In the genomic region with DNA sequence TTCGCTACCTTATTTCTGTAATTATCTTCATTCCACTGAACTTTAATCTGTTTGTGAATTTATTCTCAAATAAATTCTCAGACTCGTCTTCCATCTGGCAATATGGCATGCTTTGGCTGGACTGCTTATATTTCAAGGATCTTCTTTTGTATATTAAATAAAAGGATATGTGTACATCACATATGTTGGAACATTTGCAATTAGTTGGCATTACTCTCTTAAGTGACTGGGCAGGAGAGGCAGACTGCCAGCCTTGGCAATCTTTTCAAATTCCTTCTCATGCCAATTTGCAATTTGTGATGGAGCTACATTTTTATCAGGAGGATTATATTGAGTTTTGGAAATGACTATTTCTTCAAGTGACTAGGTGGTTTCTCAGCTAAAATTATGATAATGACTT, we compare ENCODE assay signal across 15 mouse cellular contexts.
"Had no signal": no experiment of that assay in that cellular context is flagged by ENCODE, and none has a peak within 500 bp of the region (broad histone marks: within the 10 kb centered on the region; RNA-seq: fewer than 3 reads in every experiment).

No protein-coding gene starts in this region.

- H3K4me2 ChIP-seq: limb, embryonic 13.5 days; midbrain, embryonic 13.5 days; neural tube, embryonic 15.5 days; stomach, embryonic 15.5 days had no signal

- H3K9me3 ChIP-seq: limb, embryonic 13.5 days; midbrain, embryonic 13.5 days; neural tube, embryonic 15.5 days; stomach, embryonic 15.5 days had no signal

- H3K9ac ChIP-seq: limb, embryonic 13.5 days; liver, embryonic 14.5 days; midbrain, embryonic 13.5 days; neural tube, embryonic 15.5 days; stomach, embryonic 15.5 days had no signal

- H3K4me1 ChIP-seq: limb, embryonic 13.5 days; midbrain, embryonic 13.5 days; stomach, embryonic 15.5 days had no signal

- H3K4me3 ChIP-seq: layer of hippocampus, adult 2 months; limb, embryonic 13.5 days; midbrain, embryonic 13.5 days; myocyte; neural tube, embryonic 15.5 days; stomach, embryonic 15.5 days had no signal

- H3K27ac ChIP-seq: kidney, postnatal 0 days; layer of hippocampus, adult 2 months; limb, embryonic 13.5 days; liver, embryonic 14.5 days; midbrain, embryonic 13.5 days; neural tube, embryonic 15.5 days; stomach, embryonic 15.5 days had no signal

- H3K27me3 ChIP-seq: limb, embryonic 13.5 days; midbrain, embryonic 13.5 days; neural tube, embryonic 15.5 days; stomach, embryonic 15.5 days had no signal

- H3K36me3 ChIP-seq: limb, embryonic 13.5 days; midbrain, embryonic 13.5 days; neural tube, embryonic 15.5 days; stomach, embryonic 15.5 days had no signal

- ATAC-seq: midbrain, embryonic 13.5 days had no signal

- DNase-seq: kidney, postnatal 36 days; left cerebral cortex, postnatal 4 days; lung, adult 18-20 months; right cerebral cortex, adult 18-20 months; spleen, adult 18-20 months; thymus, adult 2 months; thymus, postnatal 25 days had no signal
